Mouse (Mus musculus): ENCODE results near the gene Tub.

- TF ChIP-seq POLR2A (IDR thresholded peaks at IDR 0.05; ENCODE audit: low read depth, low read length) = no peak
- no peak for TF ChIP-seq CTCF (IDR thresholded peaks at IDR 0.05; ENCODE audit: extremely low read depth, insufficient read depth, insufficient read length, insufficient replicate concordance)
These were observed 59.1 kb downstream of the Tub start for GRCm38 (mm10) chr7:109009260-109009659.

All from spleen, adult 2 months (tissue).